Mouse (Mus musculus): ENCODE data around the gene Map3k20. TPM values are rescaled to one million over a fixed set of nuclear protein-coding genes. Genes with fewer than 3 reads are reported as not detected.

The Map3k20 gene
- polyA plus RNA-seq, 1 experiment, result 9.9 TPM

DNA sequence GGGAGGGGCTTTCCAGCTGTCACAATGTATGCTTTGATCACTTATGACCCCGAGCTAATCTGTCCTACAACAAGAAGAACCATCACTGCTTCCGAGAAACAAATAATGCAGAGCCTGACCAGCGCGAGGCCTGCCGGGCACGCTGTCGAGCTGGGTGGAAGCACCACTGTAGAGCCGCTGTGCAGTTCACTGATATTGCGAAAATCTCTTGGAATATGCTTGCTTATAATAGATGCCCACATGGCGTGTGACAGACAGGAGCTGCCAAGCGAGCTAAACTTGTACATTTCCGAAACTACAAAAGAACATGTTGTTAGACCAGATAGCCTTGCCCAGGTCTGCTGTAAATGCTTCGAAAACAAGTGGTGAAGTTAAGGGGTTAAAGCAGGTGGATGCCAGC, 86.7 kb downstream of the Map3k20 start:
- DNase-seq (ENCODE audit: extremely low spot score in 1 of 2, low spot score in 1 of 2), result no peak

GRCm38 (mm10) chr2:72374076-72374475, 88.6 kb downstream of the Map3k20 start:
- no peak for DNase-seq (ENCODE audit: extremely low spot score in 1 of 2, low spot score in 1 of 2)

- DNase-seq (ENCODE audit: extremely low spot score in 1 of 2, low spot score in 1 of 2), result no peak
These were observed 90.4 kb downstream of the Map3k20 start for GRCm38 (mm10) chr2:72375877-72376276.

GRCm38 (mm10) chr2:72376946-72377345, 91.5 kb downstream of the Map3k20 start:
- no peak for DNase-seq (ENCODE audit: extremely low spot score in 1 of 2, low spot score in 1 of 2)

DNA sequence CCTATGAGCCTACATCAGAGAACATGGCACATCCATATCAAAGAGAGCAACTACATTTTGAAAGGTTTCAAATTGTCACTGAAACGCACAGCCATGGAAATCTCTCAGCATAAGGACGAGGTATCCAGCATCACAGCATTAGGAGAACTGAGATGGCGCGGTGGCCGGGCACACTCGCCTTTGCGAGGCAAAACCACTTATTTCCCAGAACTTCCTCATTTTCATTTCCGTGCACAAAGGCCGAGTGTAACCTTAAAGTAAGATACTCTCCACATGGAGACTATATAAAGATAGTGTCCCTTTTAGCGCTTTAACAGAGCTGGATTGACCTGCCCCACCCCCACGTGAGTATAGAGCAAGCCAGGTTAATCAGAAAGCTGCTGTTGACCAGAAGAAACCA, 94.0 kb downstream of the Map3k20 start:
- DNase-seq (ENCODE audit: extremely low spot score in 1 of 2, low spot score in 1 of 2), result no peak

DNA sequence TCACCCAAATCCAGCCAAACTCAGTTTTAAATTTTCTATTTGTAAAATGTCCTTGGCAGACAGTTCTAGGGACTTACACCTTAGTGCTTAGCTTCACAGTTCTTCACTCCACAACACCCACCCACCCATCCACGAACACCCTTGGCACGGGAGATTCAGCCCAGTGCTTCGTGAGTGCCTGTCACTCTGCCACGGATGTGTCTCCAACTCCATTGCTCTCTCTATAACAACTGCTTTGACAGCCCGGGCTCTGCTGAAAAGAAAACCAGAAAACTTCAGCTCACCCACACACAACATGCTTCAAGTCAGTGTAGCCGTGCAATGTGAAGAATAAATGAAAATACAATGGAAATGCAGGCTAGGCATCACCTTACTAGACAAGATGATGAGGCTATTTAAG, 97.2 kb downstream of the Map3k20 start:
- DNase-seq (ENCODE audit: extremely low spot score in 1 of 2, low spot score in 1 of 2), result peak; percentile 44 to 56

GRCm38 (mm10) chr2:72383321-72383720, 97.9 kb downstream of the Map3k20 start:
- DNase-seq (ENCODE audit: extremely low spot score in 1 of 2, low spot score in 1 of 2), result no peak

GRCm38 (mm10) chr2:72389411-72389810, 104.0 kb downstream of the Map3k20 start:
- DNase-seq (ENCODE audit: extremely low spot score in 1 of 2, low spot score in 1 of 2), result no peak

DNA sequence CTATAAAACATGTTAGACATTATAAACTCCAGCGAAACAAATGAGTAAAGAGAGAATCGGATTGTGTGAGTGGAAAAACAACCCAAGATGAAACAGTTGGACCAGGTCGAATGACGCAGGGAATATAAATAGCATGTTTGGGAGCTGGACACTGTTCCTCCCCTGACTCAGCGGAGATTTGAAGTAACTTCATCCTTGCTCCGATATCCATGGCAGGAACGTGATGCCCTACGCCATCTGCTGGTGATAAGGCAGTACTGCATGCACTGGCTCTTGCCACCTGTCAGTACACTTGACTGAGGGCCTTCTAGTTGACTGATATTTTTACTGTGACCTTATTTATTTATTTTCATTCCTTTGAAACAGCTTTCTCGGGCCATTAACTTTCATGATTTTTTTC, 104.5 kb downstream of the Map3k20 start:
- DNase-seq (ENCODE audit: extremely low spot score in 1 of 2, low spot score in 1 of 2), result peak; percentile 52 to 89

DNA sequence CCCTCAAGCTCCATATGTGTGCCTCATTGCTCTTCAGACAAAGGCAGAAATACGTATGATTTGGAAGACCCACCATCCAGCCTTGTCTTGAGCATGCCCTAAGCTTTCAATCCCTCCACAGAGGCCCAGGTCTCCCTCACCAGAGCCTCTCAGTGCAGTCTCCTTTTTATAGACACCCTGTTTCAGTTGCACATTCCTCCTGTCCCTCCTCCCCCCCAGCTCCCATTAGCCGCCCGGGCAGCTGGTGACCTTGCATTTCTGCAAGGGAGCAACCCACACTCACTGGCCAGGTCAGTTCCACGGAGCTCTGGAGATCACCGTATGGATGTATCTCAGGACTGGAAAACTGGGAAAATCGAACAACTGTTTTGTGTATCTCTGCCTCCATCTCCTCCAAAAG, 105.0 kb downstream of the Map3k20 start:
- no peak for DNase-seq (ENCODE audit: extremely low spot score in 1 of 2, low spot score in 1 of 2)

- no peak for DNase-seq (ENCODE audit: extremely low spot score in 1 of 2, low spot score in 1 of 2)
These were observed 105.6 kb downstream of the Map3k20 start for GRCm38 (mm10) chr2:72391024-72391423.

- DNase-seq (ENCODE audit: extremely low spot score in 1 of 2, low spot score in 1 of 2), result no peak
These were observed 106.3 kb downstream of the Map3k20 start for GRCm38 (mm10) chr2:72391721-72392120.

DNA sequence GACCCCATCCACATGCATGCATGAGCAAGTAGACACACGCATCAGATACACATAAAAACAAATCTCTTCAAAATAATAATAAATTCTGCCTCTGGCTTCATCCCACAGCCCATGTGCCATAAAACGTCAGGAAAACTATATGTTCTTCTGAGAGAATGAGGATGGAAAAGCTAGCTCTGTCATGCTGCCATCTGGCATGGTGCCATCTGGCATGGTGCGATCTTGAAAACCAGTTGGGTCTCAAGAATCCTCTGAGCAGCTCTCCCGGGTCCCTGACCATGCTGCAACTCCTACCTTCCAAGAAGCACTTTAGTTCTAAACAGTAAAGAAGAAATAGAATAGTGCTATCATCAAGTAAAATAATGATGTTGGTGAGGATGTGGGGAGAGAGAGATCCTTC, 106.9 kb downstream of the Map3k20 start:
- DNase-seq (ENCODE audit: extremely low spot score in 1 of 2, low spot score in 1 of 2), result no peak

DNA sequence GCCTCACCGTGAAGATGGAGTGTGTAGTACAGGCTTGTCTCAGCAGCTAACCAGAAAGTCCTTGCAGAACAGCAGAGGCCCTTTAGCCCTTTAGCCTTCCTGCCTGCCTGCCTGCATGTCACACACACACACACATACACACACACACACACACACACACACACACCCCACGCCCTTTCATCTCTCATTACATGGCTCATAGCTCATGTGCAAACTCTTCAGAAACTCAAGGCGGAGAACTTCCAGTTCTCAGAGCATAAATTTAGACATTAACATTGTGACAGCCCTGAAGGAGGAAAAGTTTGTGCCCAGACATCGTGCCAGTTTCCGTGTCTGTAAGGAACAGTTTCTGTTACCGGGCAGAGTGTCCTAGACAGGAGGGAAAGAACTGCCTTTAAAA, 111.5 kb downstream of the Map3k20 start:
- no peak for DNase-seq (ENCODE audit: extremely low spot score in 1 of 2, low spot score in 1 of 2)

- peak in 1 of 2 experiments; percentile 33 for DNase-seq (ENCODE audit: extremely low spot score in 1 of 2, low spot score in 1 of 2)
These were observed 112.8 kb downstream of the Map3k20 start for GRCm38 (mm10) chr2:72398227-72398626.

DNA sequence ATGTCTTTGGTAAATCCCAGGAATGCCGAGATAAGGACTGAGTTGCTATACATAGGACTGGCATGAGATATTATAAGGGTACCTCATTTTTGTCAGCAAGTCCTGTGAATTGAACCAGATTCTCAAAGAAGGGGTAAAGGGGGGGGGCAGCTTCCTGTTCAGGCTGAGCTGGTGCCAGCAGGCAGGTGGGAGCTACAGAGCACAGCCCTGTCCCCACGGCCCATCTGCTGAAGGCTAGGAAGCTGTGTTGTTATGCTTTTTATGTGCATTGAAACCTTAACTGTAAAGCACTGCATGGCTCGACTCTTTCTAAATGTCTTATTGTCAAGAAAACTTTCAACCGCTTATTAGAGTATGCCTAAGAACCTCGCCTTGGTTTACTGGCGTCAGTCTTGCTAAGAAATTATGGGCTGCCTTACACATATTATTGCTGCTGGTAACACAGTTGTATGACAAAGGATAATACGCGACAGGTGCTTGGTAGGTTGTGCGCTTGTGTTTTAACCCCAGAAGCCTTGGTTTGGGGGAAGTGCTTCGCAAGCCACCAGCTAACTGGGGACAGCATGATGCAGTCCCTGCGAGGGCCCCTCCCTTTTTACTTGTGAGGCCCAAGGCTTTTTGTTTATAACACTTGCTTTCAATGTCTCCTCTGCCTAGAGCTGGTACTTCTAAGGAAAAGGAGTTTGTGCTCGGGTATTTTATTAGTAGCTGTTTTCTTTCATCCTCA, 114.2 kb downstream of the Map3k20 start:
- DNase-seq (ENCODE audit: extremely low spot score in 1 of 2, low spot score in 1 of 2), result no peak

DNA sequence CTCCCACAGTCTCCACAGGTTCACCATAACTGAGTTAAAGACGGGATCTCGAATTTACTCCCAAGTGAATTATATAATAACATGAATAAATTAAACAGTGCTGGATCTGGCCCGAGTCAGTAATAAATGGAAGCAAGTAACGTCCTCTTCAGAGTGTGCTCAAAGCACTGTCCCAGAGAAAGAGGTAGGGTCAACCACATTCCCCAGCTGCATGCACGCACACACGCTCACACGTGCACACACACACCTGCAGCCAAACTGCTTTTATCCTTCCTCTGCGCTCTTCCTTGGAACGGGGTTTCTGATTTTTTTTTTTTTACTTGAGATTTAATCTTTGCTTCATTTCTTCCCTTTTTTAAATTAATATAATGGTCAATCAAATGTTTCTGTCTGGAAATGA, 115.9 kb downstream of the Map3k20 start:
- DNase-seq (ENCODE audit: extremely low spot score in 1 of 2, low spot score in 1 of 2), result no peak

DNA sequence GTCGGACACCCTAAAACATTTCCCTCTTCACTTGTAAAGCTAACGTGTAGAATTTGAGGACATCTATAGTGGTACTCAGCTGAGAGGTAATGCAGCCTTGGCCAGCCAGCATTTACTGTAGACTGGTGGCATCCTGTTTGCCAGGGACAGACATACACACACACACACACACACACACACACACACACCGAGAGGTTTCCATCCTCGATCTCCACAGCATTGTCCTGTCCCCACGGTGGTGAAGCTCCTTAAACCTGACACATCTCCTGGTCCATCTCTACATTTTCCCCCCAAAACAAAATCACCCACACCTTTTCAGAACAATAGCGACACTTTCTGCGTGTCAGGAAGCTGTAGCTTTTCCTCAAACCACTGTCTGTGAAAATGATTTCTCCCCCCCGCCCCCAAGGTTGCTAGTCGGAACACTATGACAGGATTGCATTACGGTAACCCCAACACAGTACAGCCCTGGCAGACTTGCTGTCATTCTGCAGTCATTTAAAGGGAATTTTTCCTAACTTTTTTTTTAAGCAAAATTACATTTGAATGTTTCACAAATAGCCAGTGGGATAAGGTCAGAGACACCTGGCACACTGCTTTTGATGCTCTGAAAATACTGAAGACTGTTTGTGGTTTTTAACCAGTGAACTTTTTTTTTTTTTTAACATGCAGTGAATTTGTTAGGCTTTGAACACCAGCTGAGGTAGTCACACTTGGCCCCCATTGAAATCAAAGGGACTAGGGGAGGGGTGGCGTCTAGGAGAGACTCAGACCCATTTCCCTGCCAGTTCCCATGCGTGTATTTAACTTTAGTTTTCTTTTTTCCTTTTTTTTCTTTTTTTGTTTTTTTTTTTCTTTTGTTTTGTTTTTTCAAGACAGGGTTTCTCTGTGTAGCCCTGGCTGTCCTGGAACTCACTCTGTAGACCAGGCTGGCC, 120.5 kb downstream of the Map3k20 start:
- no peak for DNase-seq (ENCODE audit: extremely low spot score in 1 of 2, low spot score in 1 of 2)

GRCm38 (mm10) chr2:72406701-72407100, 121.3 kb downstream of the Map3k20 start:
- DNase-seq (ENCODE audit: extremely low spot score in 1 of 2, low spot score in 1 of 2), result no peak

- no peak for DNase-seq (ENCODE audit: extremely low spot score in 1 of 2, low spot score in 1 of 2)
These were observed 122.1 kb downstream of the Map3k20 start for GRCm38 (mm10) chr2:72407341-72408092.

- peak in 1 of 2 experiments; percentile 51 for DNase-seq (ENCODE audit: extremely low spot score in 1 of 2, low spot score in 1 of 2)
These were observed 124.5 kb downstream of the Map3k20 start for GRCm38 (mm10) chr2:72409968-72410367.
